Mouse (Mus musculus) midbrain, embryonic 16.5 days (tissue): Measurements from ENCODE around the gene Olfr569. TPM values are rescaled to one million over a fixed set of nuclear protein-coding genes. Genes with fewer than 3 reads are reported as not detected.

Source experiments
- ATAC-seq: fragments of 200-750 bp; cut with Nextera tagmentation; 2 replicates; pipeline ENCODE4 v1.8.0; 2017; ENCODE audit warnings: moderate TSS enrichment
- H3K27ac ChIP-seq: fragments of 300-500 bp; sonication (generic); 2 replicates; pipeline ENCODE4 v1.5.1; 2014; ENCODE audit warnings: mild to moderate bottlenecking, low read length, mixed read lengths
- H3K27me3 ChIP-seq: fragments of 300-500 bp; sonication (generic); 2 replicates; pipeline ENCODE4 v1.6.1; 2014; ENCODE audit warnings: low read depth, low read length, mixed read lengths; ENCODE audit not compliant: control insufficient read depth, insufficient read depth
- H3K36me3 ChIP-seq: fragments of 300-500 bp; sonication (generic); 2 replicates; pipeline ENCODE4 v1.6.1; 2014; ENCODE audit warnings: mild to moderate bottlenecking, low read length, moderate library complexity, mixed read lengths; ENCODE audit not compliant: control insufficient read depth, insufficient read depth
- H3K4me1 ChIP-seq: fragments of 300-500 bp; sonication (generic); 2 replicates; pipeline ENCODE4 v1.6.1; 2014; ENCODE audit warnings: mild to moderate bottlenecking, low read length, mixed read lengths; ENCODE audit not compliant: control insufficient read depth, insufficient read depth
- H3K4me2 ChIP-seq: fragments of 300-500 bp; sonication (generic); 2 replicates; pipeline ENCODE4 v1.6.1; 2014; ENCODE audit warnings: mild to moderate bottlenecking, low read length, mixed read lengths
- H3K4me3 ChIP-seq: fragments of 300-500 bp; sonication (generic); 2 replicates; pipeline ENCODE4 v1.5.1; 2014; ENCODE audit warnings: low read depth, mild to moderate bottlenecking, low read length, moderate library complexity, mixed read lengths
- H3K9ac ChIP-seq: fragments of 300-500 bp; sonication (generic); 2 replicates; pipeline ENCODE4 v1.6.1; 2014; ENCODE audit warnings: low read depth, low read length, mixed read lengths
- H3K9me3 ChIP-seq: fragments of 300-500 bp; sonication (generic); replicated peaks from 2 replicates; pipeline ENCODE4 v1.6.1; 2014; ENCODE audit warnings: mild to moderate bottlenecking, low read length, mixed read lengths; ENCODE audit not compliant: control insufficient read depth, poor library complexity, severe bottlenecking
- polyA plus RNA-seq: library from polyadenylated mRNA; unstranded; fragments of >200 nt; fragmentation: Nextera tagmentation; extraction: Ambion mirVana; gene quantifications from 2 replicates; pipeline ENCODE4 v1.2.1, GENCODE M21; 2015

Gene Olfr569
- polyA plus RNA-seq, 1 experiment from 2014 or later = not detected

GRCm38 (mm10) chr7:102855807-102856206, 34.9 kb downstream of the Olfr569 start:
- Histone ChIP-seq H3K4me1 (no peaks in the 10 kb centered on the region), H3K27me3 (no peaks in the 10 kb centered on the region), H3K9ac (no peak overlapping the region), H3K36me3 (no peaks in the 10 kb centered on the region), H3K4me2 (no peak overlapping the region), H3K9me3 (no peaks in the 10 kb centered on the region), H3K4me3 (no peak overlapping the region), H3K27ac (no peak overlapping the region)
- ATAC-seq = no peak

Other genes starting within 250 kb of the Olfr569 start
- not detected in 2 replicates for gene Olfr555, start 232.1 kb downstream of the Olfr569 start, polyA plus RNA-seq
- gene Olfr556, start 226.0 kb downstream of the Olfr569 start, polyA plus RNA-seq = not detected in 2 replicates
- gene Trim68, start 203.6 kb downstream of the Olfr569 start, polyA plus RNA-seq = 6.4 and 7.3 TPM in 2 replicates
- not detected in 2 replicates for gene Olfr557, start 195.0 kb downstream of the Olfr569 start, polyA plus RNA-seq
- gene Olfr558, start 188.7 kb downstream of the Olfr569 start, polyA plus RNA-seq = not detected in 2 replicates
- gene Olfr33, start 171.8 kb downstream of the Olfr569 start, polyA plus RNA-seq = not detected in 2 replicates
- gene Olfr559, start 163.4 kb downstream of the Olfr569 start, polyA plus RNA-seq = not detected in 2 replicates
- not detected in 2 replicates for gene Olfr560, start 131.5 kb downstream of the Olfr569 start, polyA plus RNA-seq
- gene Olfr78, start 131.4 kb downstream of the Olfr569 start, polyA plus RNA-seq = 0.16 TPM in 1 of 2 replicates, not detected in the other
- not detected in 2 replicates for gene Olfr561, start 119.7 kb downstream of the Olfr569 start, polyA plus RNA-seq
- gene Olfr564, start 87.4 kb downstream of the Olfr569 start, polyA plus RNA-seq = not detected in 2 replicates
- not detected in 2 replicates for gene Olfr566, start 32.1 kb downstream of the Olfr569 start, polyA plus RNA-seq
- gene Olfr568, start 13.8 kb downstream of the Olfr569 start, polyA plus RNA-seq = not detected in 2 replicates
- gene Olfr570, start 3.7 kb upstream of the Olfr569 start, polyA plus RNA-seq = 0.20 TPM in 1 of 2 replicates, not detected in the other
- gene Olfr571, start 26.7 kb upstream of the Olfr569 start, polyA plus RNA-seq = not detected in 2 replicates
- gene Olfr572, start 33.5 kb upstream of the Olfr569 start, polyA plus RNA-seq = not detected in 2 replicates
- gene Olfr573-ps1, start 51.7 kb upstream of the Olfr569 start, polyA plus RNA-seq = not detected in 2 replicates
- gene Olfr574, start 57.6 kb upstream of the Olfr569 start, polyA plus RNA-seq = not detected in 2 replicates
- not detected in 2 replicates for gene Olfr575, start 67.9 kb upstream of the Olfr569 start, polyA plus RNA-seq
- not detected in 2 replicates for gene Olfr576, start 71.8 kb upstream of the Olfr569 start, polyA plus RNA-seq
- gene Olfr577, start 85.1 kb upstream of the Olfr569 start, polyA plus RNA-seq = not detected in 2 replicates
- not detected in 2 replicates for gene Olfr578, start 98.4 kb upstream of the Olfr569 start, polyA plus RNA-seq
- gene Olfr582, start 147.1 kb upstream of the Olfr569 start, polyA plus RNA-seq = not detected in 2 replicates
- gene Olfr583, start 160.4 kb upstream of the Olfr569 start, polyA plus RNA-seq = not detected in 2 replicates
- gene Olfr584, start 191.0 kb upstream of the Olfr569 start, polyA plus RNA-seq = not detected in 2 replicates
- not detected in 2 replicates for gene Olfr585, start 206.8 kb upstream of the Olfr569 start, polyA plus RNA-seq
- not detected in 2 replicates for gene Olfr586, start 234.8 kb upstream of the Olfr569 start, polyA plus RNA-seq
- not detected in 2 replicates for gene Olfr588-ps1, start 250.0 kb upstream of the Olfr569 start, polyA plus RNA-seq